Mouse (Mus musculus) gonadal fat pad, adult 2 months (tissue): ENCODE results near the gene Parp6. TPM values are rescaled to one million over a fixed set of nuclear protein-coding genes. Genes with fewer than 3 reads are reported as not detected.

Experiments
- DNase-seq: peaks from one replicate; pipeline ENCODE4 v3.0.0-alpha.2; 2012; ENCODE audit warnings: low read depth
- polyA plus RNA-seq: library from polyadenylated mRNA; depleted of rRNA; stranded (reverse); fragments of >200 nt; gene quantifications from 2 replicates; pipeline ENCODE4 v1.2.3, GENCODE M21; 2012; rRNA removed

Parp6 gene
- polyA plus RNA-seq = 19.3 and 25.7 TPM in 2 replicates

DNA sequence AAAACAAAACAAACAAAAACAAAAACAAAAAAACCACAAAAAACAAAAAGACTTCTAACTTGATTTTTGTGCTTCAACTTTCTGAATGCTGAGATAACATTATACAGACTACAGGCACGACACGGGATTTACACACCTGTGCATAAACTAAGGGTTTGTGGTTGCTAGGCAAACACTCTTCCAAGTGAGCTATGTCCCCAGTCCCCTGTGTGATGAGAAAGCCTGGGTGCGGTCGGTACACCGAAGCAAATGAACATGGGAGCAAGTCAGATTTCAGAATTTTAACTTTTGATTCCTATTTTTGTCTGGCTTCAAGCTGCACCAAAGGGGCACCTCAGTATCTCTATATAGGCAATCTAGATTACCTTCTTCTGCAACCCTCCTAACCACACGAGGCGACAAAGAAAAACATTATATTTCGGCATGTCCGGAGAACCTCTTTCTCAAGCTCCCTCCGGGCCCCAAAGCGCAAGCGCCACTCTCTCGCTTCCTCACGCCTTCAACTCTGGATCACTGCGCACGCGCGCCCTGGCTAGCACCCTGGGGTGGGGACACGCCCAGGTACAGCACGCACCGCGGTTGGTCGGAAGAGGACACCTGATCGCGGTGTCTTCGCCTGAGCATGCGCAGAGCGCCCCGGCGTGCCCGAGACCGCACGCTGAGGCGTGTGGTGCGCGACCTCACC, at the start of gene Parp6:
Parp6 (plus strand) TSS at position 663 of the 685 bp plus-strand sequence.
- peak; percentile 86 for DNase-seq

DNA sequence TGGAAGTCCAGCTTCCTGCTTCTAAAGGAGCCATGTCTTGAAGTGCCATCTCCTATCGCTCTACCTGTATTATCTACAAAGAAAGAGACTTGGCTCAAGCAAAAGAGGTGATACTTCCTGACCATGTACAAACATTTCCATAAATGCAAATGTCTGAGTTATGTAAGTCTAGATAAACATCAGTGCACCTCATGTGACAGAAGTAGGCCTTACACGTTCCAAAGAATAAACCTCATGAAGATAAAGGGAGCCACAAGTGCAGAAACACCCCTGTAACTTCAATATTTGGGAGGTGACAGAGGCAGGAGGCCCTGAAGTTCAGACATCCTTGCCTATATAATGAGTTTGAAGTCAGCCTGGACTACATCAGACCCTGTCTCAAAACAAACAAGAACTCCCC, 45.2 kb upstream of the Parp6 start:
- no peak for DNase-seq

DNA sequence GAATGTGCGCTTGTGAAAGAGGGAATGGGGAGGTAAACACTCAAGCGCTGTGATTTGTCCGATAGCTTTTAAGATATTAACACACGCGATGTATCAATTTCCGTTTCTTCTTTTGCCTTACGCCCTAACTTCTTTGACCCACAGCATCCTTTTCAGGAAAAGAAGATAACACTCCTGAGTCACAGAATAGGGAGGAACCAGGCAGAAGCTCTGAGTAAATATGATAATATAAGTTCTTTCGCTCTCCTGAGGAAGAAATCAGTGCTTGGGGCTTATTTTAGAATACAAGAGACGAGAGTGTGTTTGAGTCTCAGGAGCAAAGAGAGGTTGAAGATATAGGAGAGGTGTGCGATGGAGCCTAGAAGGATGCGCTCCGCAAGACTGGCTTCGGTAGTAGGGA, 39.7 kb upstream of the Parp6 start:
- DNase-seq = no peak

DNA sequence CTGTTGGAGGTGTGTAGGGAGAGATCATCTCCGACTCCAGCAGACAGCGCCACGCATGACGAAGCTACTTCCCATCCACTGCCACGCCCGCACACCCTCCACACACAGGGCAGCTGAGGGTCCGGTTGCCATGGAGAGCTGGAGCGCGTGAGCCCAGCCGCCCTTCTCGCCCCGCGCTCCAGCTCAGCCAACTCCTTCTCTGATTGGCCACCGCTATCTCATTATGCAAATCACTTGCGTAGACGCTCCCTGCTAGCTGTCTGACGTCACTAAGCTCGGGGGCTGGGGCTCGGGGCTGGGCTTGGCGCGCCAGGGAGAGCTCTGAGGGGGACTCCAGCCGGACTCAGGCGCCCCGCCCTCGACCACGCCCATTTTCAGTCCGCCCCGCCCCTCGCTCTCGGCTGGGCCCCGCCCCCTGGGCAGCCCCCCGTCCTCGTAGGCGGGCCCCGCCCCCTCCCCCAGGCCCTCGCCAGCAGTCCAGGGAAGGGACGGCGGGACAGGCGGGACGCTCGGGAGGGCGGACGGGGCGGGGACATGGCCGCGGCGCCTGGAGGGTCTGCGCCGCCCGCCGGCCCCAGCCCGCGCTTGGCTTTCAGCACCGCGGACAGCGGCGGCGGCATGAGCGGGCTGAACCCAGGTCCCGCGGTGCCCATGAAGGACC, 39.1 kb upstream of the Parp6 start, which contains the start of gene Celf6:
Celf6 (plus strand) TSS at position 74 of the 661 bp plus-strand sequence.
- DNase-seq = no peak

DNA sequence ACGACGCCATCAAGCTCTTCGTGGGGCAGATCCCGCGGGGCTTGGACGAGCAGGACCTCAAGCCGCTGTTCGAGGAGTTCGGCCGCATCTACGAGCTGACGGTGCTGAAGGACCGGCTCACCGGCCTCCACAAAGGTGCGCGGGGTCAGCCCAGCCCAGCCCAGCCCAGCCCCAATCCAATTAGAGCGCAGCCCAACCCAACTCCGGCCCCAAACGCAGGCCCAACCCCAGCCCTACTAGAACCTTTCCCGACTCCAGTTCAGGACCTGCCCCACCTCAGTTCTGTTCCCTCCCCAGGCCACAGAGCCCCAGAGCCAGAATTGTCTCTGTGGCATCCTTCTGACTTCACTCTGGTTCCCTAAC, 38.6 kb upstream of the Parp6 start:
- DNase-seq = no peak

- no peak for DNase-seq
Measured at GRCm38 (mm10) chr9:59584871-59585308, 32.2 kb upstream of the Parp6 start.

GRCm38 (mm10) chr9:59588252-59588651, 28.8 kb upstream of the Parp6 start:
- DNase-seq = no peak

GRCm38 (mm10) chr9:59588710-59589671, 28.1 kb upstream of the Parp6 start:
- DNase-seq = no peak

DNA sequence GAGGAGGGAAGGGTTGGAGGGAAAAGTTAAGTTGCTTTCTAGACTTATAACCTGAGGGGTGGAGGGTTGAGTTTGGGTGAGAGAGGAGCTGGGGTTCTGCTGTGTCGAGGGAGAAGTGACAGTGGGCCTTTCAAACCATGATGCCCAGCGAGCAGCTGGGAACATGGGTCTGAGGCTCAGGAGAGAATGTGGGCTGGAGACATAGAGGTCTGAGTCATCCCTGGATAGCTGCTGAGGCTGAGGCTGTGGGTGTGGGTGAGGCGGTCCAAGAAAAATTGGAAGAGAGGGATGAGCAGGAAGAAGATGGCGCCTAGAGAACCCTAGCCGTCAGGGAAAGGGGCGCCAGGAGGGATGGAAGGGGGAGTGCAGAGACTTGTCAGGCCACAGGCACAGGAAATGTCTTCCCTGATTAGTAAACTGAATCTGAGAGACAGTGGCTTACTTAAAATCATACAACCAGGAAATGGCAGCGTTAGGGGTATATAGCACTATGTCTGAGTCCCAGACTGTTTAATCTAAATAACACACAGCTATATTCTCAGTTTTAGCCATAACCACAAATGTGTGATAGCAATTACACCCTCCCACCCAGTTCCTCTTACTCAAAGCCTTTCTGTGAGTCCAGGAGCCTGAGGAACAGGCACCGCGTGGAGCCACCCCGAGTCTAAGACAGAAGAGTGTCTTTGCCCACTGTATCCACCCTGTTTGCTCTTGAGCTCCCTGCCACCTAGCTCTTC, 27.2 kb upstream of the Parp6 start:
- no peak for DNase-seq

DNA sequence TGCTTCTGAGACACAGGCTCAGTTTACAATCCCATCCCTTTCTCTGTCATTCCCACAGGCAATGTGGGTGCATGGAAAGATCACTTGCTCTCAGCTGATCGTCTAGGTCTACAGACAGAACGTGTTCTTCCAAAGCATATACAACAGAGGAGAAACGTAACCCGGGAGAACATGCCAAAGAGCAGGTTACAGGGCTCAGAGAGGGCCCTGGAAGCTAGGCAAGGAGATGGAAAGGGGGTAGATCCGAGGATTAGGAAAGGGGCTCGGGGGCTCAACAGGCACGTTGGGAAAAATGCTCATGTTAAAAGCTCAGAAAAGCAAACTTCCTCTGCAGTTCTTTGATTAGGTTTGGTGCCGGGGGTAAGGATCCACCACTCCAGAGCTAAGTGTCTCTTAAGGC, 15.4 kb upstream of the Parp6 start:
- DNase-seq = no peak

DNA sequence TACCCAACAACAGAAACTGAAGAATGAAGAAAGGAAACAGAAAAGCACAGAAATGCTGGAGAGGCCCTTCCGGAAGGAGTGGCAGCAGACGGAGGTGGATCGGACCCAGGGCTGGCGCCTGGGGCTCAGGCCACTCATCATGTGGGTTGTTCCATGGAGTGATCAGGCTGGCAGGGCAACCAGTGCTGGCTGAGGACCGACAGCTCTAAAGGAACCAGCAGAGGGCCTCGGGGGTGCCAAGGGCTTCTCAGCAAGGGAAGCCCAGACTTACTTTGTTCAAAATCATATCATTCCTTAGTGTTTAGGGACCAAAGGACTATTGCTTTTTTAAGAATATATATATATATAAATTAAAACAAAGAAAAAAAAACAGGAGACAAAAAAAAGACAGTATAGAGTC, 11.1 kb upstream of the Parp6 start:
- no peak for DNase-seq

- no peak for DNase-seq
Measured at GRCm38 (mm10) chr9:59610950-59611349, 6.1 kb upstream of the Parp6 start.

- no peak for DNase-seq
Measured at GRCm38 (mm10) chr9:59615797-59616196, 1.3 kb upstream of the Parp6 start.

DNA sequence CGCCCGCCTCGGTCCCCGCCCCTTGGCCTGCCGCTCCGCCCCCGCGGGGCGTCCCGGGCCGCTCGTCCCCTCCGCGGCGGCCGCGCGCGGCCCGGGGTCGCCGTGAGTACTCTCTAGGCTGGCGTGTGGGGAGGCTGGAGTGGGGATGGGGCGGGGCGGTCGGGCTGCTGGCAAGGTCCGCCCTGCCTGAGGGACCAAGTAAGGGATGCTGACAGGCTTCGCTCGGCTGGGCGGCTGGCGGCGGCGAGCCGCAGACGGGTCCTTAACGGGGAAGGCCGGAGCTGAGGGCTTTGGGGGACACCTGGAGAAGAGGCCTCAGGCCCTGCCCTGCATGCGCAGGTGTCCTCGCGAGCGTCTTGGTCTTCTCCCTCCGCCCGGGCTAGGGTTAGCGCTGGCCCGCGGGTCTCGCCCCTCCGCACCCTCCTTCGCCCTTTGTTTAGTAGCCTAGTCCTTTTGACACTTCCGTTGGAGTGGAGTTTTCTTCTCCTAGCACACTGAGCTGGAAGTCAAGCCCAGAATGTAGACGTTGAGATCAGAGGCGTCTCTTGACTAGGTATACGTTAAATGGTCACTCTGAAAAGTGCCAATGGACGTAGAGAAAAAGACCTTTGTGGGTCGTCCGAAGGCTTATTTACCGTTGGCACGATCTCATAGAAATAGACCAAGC, 356 bp downstream of the Parp6 start:
- no peak for DNase-seq

GRCm38 (mm10) chr9:59638372-59638771, 21.3 kb downstream of the Parp6 start:
- DNase-seq = no peak

- DNase-seq = no peak
Measured at GRCm38 (mm10) chr9:59639936-59640335, 22.9 kb downstream of the Parp6 start.

DNA sequence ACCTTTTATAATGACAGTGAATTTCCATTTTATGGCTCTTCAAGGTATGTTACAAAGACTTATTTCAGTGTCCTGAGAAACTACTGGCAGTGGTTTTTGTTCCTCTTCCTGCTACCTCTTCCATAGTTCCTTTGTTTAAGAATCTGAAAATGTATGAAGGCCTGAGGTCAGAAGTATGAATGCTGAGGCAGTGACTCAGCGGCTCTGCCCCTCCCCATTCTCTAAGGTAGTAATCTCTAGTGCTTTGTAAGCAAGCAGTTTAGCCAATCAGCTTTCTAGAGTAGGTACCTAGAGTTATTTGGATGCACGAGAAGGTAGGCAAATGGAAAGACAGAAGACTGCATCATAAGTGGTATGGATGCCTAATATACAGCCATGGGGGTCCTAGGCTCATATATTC, 24.2 kb downstream of the Parp6 start:
- DNase-seq = no peak

DNA sequence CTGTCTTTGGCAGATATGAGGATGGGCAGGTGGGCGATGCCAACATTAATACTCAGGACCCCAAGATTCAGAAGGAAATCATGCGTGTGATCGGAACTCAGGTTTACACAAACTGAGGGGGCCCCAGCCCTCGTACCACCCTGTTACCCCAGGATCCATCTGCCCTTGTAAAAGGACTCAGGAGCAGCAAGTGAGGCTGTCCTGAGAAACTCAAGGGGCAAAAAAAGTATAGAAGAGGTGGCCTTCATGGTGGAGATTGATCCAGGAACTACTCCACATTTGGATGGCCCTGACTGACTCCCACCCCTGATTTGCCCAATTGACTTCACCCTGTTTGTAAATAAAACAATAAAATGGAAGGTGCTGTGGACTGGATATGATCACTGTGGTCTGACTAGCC, 32.8 kb downstream of the Parp6 start:
- no peak for DNase-seq

DNA sequence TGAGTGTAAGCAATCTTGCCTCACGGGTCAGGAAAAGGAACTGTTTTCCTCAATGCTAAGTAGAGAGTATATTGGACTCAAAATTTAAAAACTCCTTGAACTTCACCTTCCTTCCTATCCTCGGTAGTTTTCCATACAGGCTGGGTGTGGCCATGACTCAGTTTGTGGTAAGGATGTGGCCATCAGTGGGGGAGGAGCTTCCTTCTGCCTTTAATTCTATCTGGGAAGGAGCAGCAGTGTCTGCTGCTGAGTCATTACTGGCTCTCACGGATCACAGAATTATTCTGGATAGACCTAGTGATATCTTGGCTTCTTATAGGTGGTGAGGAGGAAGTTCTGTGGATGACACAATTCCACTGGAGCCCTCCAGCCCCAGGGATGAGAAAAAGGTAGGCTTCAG, 36.3 kb downstream of the Parp6 start:
- DNase-seq = no peak

- DNase-seq = no peak
Measured at GRCm38 (mm10) chr9:59654450-59654983, 37.4 kb downstream of the Parp6 start.
